Mouse (Mus musculus) limb, embryonic 15.5 days (tissue): ENCODE results near the gene Cry2. TPM values are rescaled to one million over a fixed set of nuclear protein-coding genes. Genes with fewer than 3 reads are reported as not detected.

Source experiments
- ATAC-seq: fragments of 200-750 bp; cut with Nextera tagmentation; 2 replicates; pipeline ENCODE4 v1.8.0; 2017; ENCODE audit warnings: low read depth, moderate TSS enrichment; ENCODE audit not compliant: insufficient number of reproducible peaks, low FRiP score, low TSS enrichment
- H3K27ac ChIP-seq: fragments of 300-500 bp; sonication (generic); 2 replicates; pipeline ENCODE4 v1.5.1; 2015; ENCODE audit warnings: moderate library complexity, mild to moderate bottlenecking, inconsistent platforms
- H3K27me3 ChIP-seq: fragments of 300-500 bp; sonication (generic); 2 replicates; pipeline ENCODE4 v1.6.1; 2015; ENCODE audit warnings: inconsistent platforms
- H3K36me3 ChIP-seq: fragments of 300-500 bp; sonication (generic); 2 replicates; pipeline ENCODE4 v1.6.1; 2015; ENCODE audit warnings: inconsistent platforms
- H3K4me1 ChIP-seq: fragments of 300-500 bp; sonication (generic); 2 replicates; pipeline ENCODE4 v1.6.1; 2015; ENCODE audit warnings: inconsistent platforms
- H3K4me2 ChIP-seq: fragments of 300-500 bp; sonication (generic); 2 replicates; pipeline ENCODE4 v1.6.1; 2015; ENCODE audit warnings: mild to moderate bottlenecking, inconsistent platforms
- H3K4me3 ChIP-seq: fragments of 300-500 bp; sonication (generic); 2 replicates; pipeline ENCODE4 v1.5.1; 2015; ENCODE audit warnings: mild to moderate bottlenecking, inconsistent platforms
- H3K9ac ChIP-seq: fragments of 300-500 bp; sonication (generic); 2 replicates; pipeline ENCODE4 v1.6.1; 2015; ENCODE audit warnings: inconsistent platforms
- H3K9me3 ChIP-seq: fragments of 300-500 bp; sonication (generic); 2 replicates; pipeline ENCODE4 v1.6.1; 2016; ENCODE audit warnings: inconsistent platforms
- WGBS: fragments of 180-500 bp; shearing (Covaris S2); methylation state at CpG from one replicate; pipeline ENCODE4 v1.1.7; 2015; 5-methylcytosine and 5-hydroxymethylcytosine counted together
- polyA plus RNA-seq: library from polyadenylated mRNA; unstranded; fragments of >200 nt; fragmentation: Nextera tagmentation; extraction: Ambion mirVana; gene quantifications from 2 replicates; pipeline ENCODE4 v1.2.1, GENCODE M21; 2015

Gene Cry2
- polyA plus RNA-seq, 1 experiment from 2014 or later, result 40.3 TPM

GRCm38 (mm10) chr2:92371971-92372690, 61.7 kb downstream of the Cry2 start:
- H3K27ac ChIP-seq, result peak overlapping the region; percentile 92
- ATAC-seq, result no peak
- H3K27me3 ChIP-seq, result no peaks in the 10 kb centered on the region
- H3K36me3 ChIP-seq, result no peaks in the 10 kb centered on the region
- no peaks in the 10 kb centered on the region for H3K9me3 ChIP-seq
- H3K4me1 ChIP-seq, result peaks cover 66% of the 10 kb centered on the region
- no peak overlapping the region for H3K9ac ChIP-seq
- H3K4me3 ChIP-seq, result no peak overlapping the region
- no peak overlapping the region for H3K4me2 ChIP-seq
- WGBS, result 29% methylated on average over 10 of the region's 10 CpGs

GRCm38 (mm10) chr2:92370821-92371805, 62.7 kb downstream of the Cry2 start:
- 3% methylated on average over 45 of the region's 45 CpGs for WGBS
- Histone ChIP-seq H3K4me2 (peak overlapping the region; percentile 81), H3K9me3 (no peaks in the 10 kb centered on the region), H3K4me1 (peaks cover 61% of the 10 kb centered on the region), H3K27ac (peak overlapping the region; percentile 5), H3K9ac (peak overlapping the region; percentile 47), H3K4me3 (peak overlapping the region; percentile 48), H3K27me3 (no peaks in the 10 kb centered on the region), H3K36me3 (0 out of 2 replicates have a peak, but pooled peaks cover 6% of the 10 kb centered on the region)
- peak; percentile 7; the same call in 1 of the 2 replicates for ATAC-seq

- H3K27ac ChIP-seq, result no peak overlapping the region
- H3K4me2 ChIP-seq, result peak overlapping the region; percentile 81
- H3K4me1 ChIP-seq, result peaks cover 55% of the 10 kb centered on the region
- no peak for ATAC-seq
- H3K9ac ChIP-seq, result peak overlapping the region; percentile 47
- H3K27me3 ChIP-seq, result no peaks in the 10 kb centered on the region
- WGBS, result 8% methylated on average over 19 of the region's 19 CpGs
- 0 out of 2 replicates have a peak, but pooled peaks cover 10% of the 10 kb centered on the region for H3K36me3 ChIP-seq
- no peaks in the 10 kb centered on the region for H3K9me3 ChIP-seq
- peak overlapping the region; percentile 48 for H3K4me3 ChIP-seq
These were observed 63.5 kb downstream of the Cry2 start for GRCm38 (mm10) chr2:92370375-92370774.

- 29% methylated on average over 20 of the region's 20 CpGs for WGBS
- ATAC-seq, result no peak
These were observed 66.3 kb downstream of the Cry2 start for GRCm38 (mm10) chr2:92367383-92368029.

GRCm38 (mm10) chr2:92365568-92365967, 68.3 kb downstream of the Cry2 start:
- 88% methylated on average over 10 of the region's 10 CpGs for WGBS
- H3K9me3 ChIP-seq, result no peaks in the 10 kb centered on the region
- H3K9ac ChIP-seq, result no peak overlapping the region
- no peak overlapping the region for H3K27ac ChIP-seq
- H3K27me3 ChIP-seq, result no peaks in the 10 kb centered on the region
- no peak overlapping the region for H3K4me3 ChIP-seq
- peaks cover 15% of the 10 kb centered on the region for H3K4me1 ChIP-seq
- H3K4me2 ChIP-seq, result no peak overlapping the region
- H3K36me3 ChIP-seq, result peaks cover 41% of the 10 kb centered on the region
- ATAC-seq, result no peak

More at GRCm38 (mm10) chr2:92367383-92368029, 66.3 kb downstream of the Cry2 start:
- Histone ChIP-seq H3K4me2 (no peak overlapping the region), H3K4me1 (peaks cover 32% of the 10 kb centered on the region), H3K36me3 (peaks cover 32% of the 10 kb centered on the region), H3K9ac (no peak overlapping the region), H3K27me3 (no peaks in the 10 kb centered on the region), H3K4me3 (no peak overlapping the region), H3K9me3 (no peaks in the 10 kb centered on the region), H3K27ac (no peak overlapping the region)

GRCm38 (mm10) chr2:92364086-92364485, 69.8 kb downstream of the Cry2 start:
- Histone ChIP-seq H3K4me3 (no peak overlapping the region), H3K4me1 (peaks cover 6% of the 10 kb centered on the region; the same call in 1 of the 2 replicates), H3K27me3 (no peaks in the 10 kb centered on the region), H3K4me2 (no peak overlapping the region), H3K9ac (no peak overlapping the region), H3K27ac (no peak overlapping the region), H3K36me3 (peaks cover 53% of the 10 kb centered on the region), H3K9me3 (no peaks in the 10 kb centered on the region)
- no peak for ATAC-seq
- WGBS, result 89% methylated on average over 4 of the region's 4 CpGs

GRCm38 (mm10) chr2:92362571-92363228, 71.1 kb downstream of the Cry2 start:
- Histone ChIP-seq H3K36me3 (peaks cover 67% of the 10 kb centered on the region), H3K27ac (peak overlapping the region; percentile 11; the same call in 1 of the 2 replicates), H3K9ac (no peak overlapping the region), H3K27me3 (no peaks in the 10 kb centered on the region), H3K4me1 (peaks cover 6% of the 10 kb centered on the region; the same call in 1 of the 2 replicates), H3K9me3 (no peaks in the 10 kb centered on the region), H3K4me2 (no peak overlapping the region), H3K4me3 (no peak overlapping the region)
- WGBS, result 82% methylated on average over 6 of the region's 6 CpGs
- no peak for ATAC-seq

- Histone ChIP-seq H3K9me3 (no peaks in the 10 kb centered on the region), H3K27ac (no peak overlapping the region), H3K4me1 (0 out of 2 replicates have a peak, but pooled peaks cover 2% of the 10 kb centered on the region), H3K4me2 (no peak overlapping the region), H3K9ac (no peak overlapping the region), H3K36me3 (peaks cover 76% of the 10 kb centered on the region), H3K27me3 (no peaks in the 10 kb centered on the region), H3K4me3 (no peak overlapping the region)
- ATAC-seq, result no peak
- 77% methylated on average over 8 of the region's 8 CpGs for WGBS
These were observed 72.0 kb downstream of the Cry2 start for GRCm38 (mm10) chr2:92361795-92362194.

GRCm38 (mm10) chr2:92360893-92361292, 73.0 kb downstream of the Cry2 start:
- Histone ChIP-seq H3K27me3 (no peaks in the 10 kb centered on the region), H3K4me2 (no peak overlapping the region), H3K9me3 (no peaks in the 10 kb centered on the region), H3K4me1 (0 out of 2 replicates have a peak, but pooled peaks cover 2% of the 10 kb centered on the region), H3K9ac (no peak overlapping the region), H3K36me3 (peaks cover 75% of the 10 kb centered on the region), H3K4me3 (no peak overlapping the region), H3K27ac (0 out of 2 replicates have a peak overlapping the region, but pooled peaks have one; percentile 11)
- no peak for ATAC-seq
- WGBS, result 24% methylated on average over 12 of the region's 12 CpGs

- H3K36me3 ChIP-seq, result peaks cover 78% of the 10 kb centered on the region
- H3K9me3 ChIP-seq, result no peaks in the 10 kb centered on the region
- 0 out of 2 replicates have a peak overlapping the region, but pooled peaks have one; percentile 11 for H3K27ac ChIP-seq
- no peak overlapping the region for H3K9ac ChIP-seq
- no peak overlapping the region for H3K4me2 ChIP-seq
- H3K27me3 ChIP-seq, result no peaks in the 10 kb centered on the region
- no peak overlapping the region for H3K4me3 ChIP-seq
- ATAC-seq, result no peak
- 0 out of 2 replicates have a peak, but pooled peaks cover 2% of the 10 kb centered on the region for H3K4me1 ChIP-seq
- WGBS, result 69% methylated on average over 25 of the region's 25 CpGs
These were observed 73.5 kb downstream of the Cry2 start for GRCm38 (mm10) chr2:92360186-92360823.
